Mouse (Mus musculus): ENCODE data around the gene Psat1. TPM values are rescaled to one million over a fixed set of nuclear protein-coding genes. Genes with fewer than 3 reads are reported as not detected.

Gene Psat1
- polyA plus RNA-seq, 1 experiment from 2014 or later: 6.7 TPM

DNA sequence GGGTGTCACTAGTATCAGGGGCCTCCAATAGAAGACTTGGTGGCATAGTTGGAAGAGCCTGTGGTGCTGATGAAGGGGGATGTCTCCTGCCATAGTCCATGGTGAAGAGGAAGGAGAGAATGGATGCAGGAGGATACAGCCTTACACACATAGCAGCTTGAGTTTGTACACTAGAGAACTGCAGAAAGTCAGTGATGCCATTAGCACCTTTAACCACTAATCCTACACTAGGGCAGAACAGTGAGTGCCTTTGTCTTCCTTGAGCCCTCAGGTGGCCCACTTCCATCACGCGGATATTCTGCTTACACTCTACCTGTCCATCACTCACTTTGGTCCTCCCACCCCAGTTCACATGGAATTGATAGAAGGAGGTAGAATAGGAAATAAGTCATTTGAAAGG is 83.0 kb downstream of the Psat1 start:
- Histone ChIP-seq H3K36me3 (ENCODE audit: inconsistent target) (no peaks in the 10 kb centered on the region), H3K79me2 (ENCODE audit: inconsistent target) (no peaks in the 10 kb centered on the region), H3K4me3 (ENCODE audit: inconsistent target) (no peak overlapping the region), H3K27ac (no peak overlapping the region)
- WGBS (ENCODE audit: missing documents): 89% methylated on average over 2 of the region's 2 CpGs

GRCm38 (mm10) chr19:15855379-15855778 is 91.8 kb downstream of the Psat1 start:
- Histone ChIP-seq H3K4me3 (ENCODE audit: inconsistent target) (no peak overlapping the region), H3K36me3 (ENCODE audit: inconsistent target) (no peaks in the 10 kb centered on the region), H3K27ac (no peak overlapping the region), H3K79me2 (ENCODE audit: inconsistent target) (no peaks in the 10 kb centered on the region)
- WGBS (ENCODE audit: missing documents): 53% methylated on average over 5 of the region's 5 CpGs

Other genes with a start within 250 kb of the Psat1 start
- 3.4 to 7.0 TPM (median 4.7 TPM) in 3 replicates for gene Cep78, start 37.7 kb upstream of the Psat1 start, polyA plus RNA-seq (2018)
- 52.0 to 78.9 TPM (median 60.5 TPM) in 3 replicates for gene Gnaq, start 185.5 kb upstream of the Psat1 start, polyA plus RNA-seq (2018)